Mouse (Mus musculus): ENCODE results near the gene Gtpbp3. TPM values are rescaled to one million over a fixed set of nuclear protein-coding genes. Genes with fewer than 3 reads are reported as not detected.
A peak's percentile ranks its signal among the peaks of the same experiment; 100 is the strongest.

Gene Gtpbp3
- polyA plus RNA-seq (2012; rRNA removed) = 6.1 and 6.3 TPM in 2 replicates

GRCm38 (mm10) chr8:71487691-71488445 lies at the start of gene Gtpbp3:
TSS of gene Gtpbp3 (plus strand) at chr8:71488103.
- peak within 1 kb of the TSS; percentile 77 for H3K27ac ChIP-seq (ENCODE audit: control insufficient read depth, insufficient read depth, low read depth, low read length)
- peak within 1 kb of the TSS; percentile 88 for H3K4me3 ChIP-seq (ENCODE audit: control insufficient read depth, low read depth, low read length)
- H3K27me3 ChIP-seq (ENCODE audit: control insufficient read depth, insufficient read depth, low read length) = no peaks in the 10 kb centered on the region
- peaks cover 30% of the 10 kb centered on the region for H3K4me1 ChIP-seq (ENCODE audit: control insufficient read depth, insufficient read depth, low read length)
- H3K36me3 ChIP-seq (ENCODE audit: control insufficient read depth, insufficient read depth, low read length) = peaks cover 3% of the 10 kb centered on the region
- TF ChIP-seq POLR2A (IDR thresholded peaks at IDR 0.05; ENCODE audit: control insufficient read depth, low read depth, low read length) (no peak), CTCF (IDR thresholded peaks at IDR 0.05; ENCODE audit: control insufficient read depth, insufficient read depth, insufficient replicate concordance, low read depth, low read length) (no peak)

GRCm38 (mm10) chr8:71441404-71441803 lies 46.5 kb upstream of the Gtpbp3 start:
- Histone ChIP-seq H3K27ac (ENCODE audit: control insufficient read depth, insufficient read depth, low read depth, low read length) (no peak overlapping the region), H3K4me3 (ENCODE audit: control insufficient read depth, low read depth, low read length) (no peak overlapping the region), H3K4me1 (ENCODE audit: control insufficient read depth, insufficient read depth, low read length) (peaks cover 6% of the 10 kb centered on the region), H3K27me3 (ENCODE audit: control insufficient read depth, insufficient read depth, low read length) (no peaks in the 10 kb centered on the region), H3K36me3 (ENCODE audit: control insufficient read depth, insufficient read depth, low read length) (no peaks in the 10 kb centered on the region)
- TF ChIP-seq POLR2A (IDR thresholded peaks at IDR 0.05; ENCODE audit: control insufficient read depth, low read depth, low read length) = no peak

GRCm38 (mm10) chr8:71445096-71445495 lies 42.8 kb upstream of the Gtpbp3 start:
- TF ChIP-seq POLR2A (IDR thresholded peaks at IDR 0.05; ENCODE audit: control insufficient read depth, low read depth, low read length) = no peak
- no peak for TF ChIP-seq CTCF (IDR thresholded peaks at IDR 0.05; ENCODE audit: control insufficient read depth, insufficient read depth, insufficient replicate concordance, low read depth, low read length)
- H3K4me1 ChIP-seq (ENCODE audit: control insufficient read depth, insufficient read depth, low read length) = peaks cover 6% of the 10 kb centered on the region
- no peaks in the 10 kb centered on the region for H3K36me3 ChIP-seq (ENCODE audit: control insufficient read depth, insufficient read depth, low read length)
- no peaks in the 10 kb centered on the region for H3K27me3 ChIP-seq (ENCODE audit: control insufficient read depth, insufficient read depth, low read length)
- H3K27ac ChIP-seq (ENCODE audit: control insufficient read depth, insufficient read depth, low read depth, low read length) = no peak overlapping the region
- H3K4me3 ChIP-seq (ENCODE audit: control insufficient read depth, low read depth, low read length) = no peak overlapping the region

- H3K4me3 ChIP-seq (ENCODE audit: control insufficient read depth, low read depth, low read length) = no peak overlapping the region
- no peak for TF ChIP-seq CTCF (IDR thresholded peaks at IDR 0.05; ENCODE audit: control insufficient read depth, insufficient read depth, insufficient replicate concordance, low read depth, low read length)
- TF ChIP-seq POLR2A (IDR thresholded peaks at IDR 0.05; ENCODE audit: control insufficient read depth, low read depth, low read length) = no peak
- H3K27me3 ChIP-seq (ENCODE audit: control insufficient read depth, insufficient read depth, low read length) = no peaks in the 10 kb centered on the region
- no peak overlapping the region for H3K27ac ChIP-seq (ENCODE audit: control insufficient read depth, insufficient read depth, low read depth, low read length)
- no peaks in the 10 kb centered on the region for H3K4me1 ChIP-seq (ENCODE audit: control insufficient read depth, insufficient read depth, low read length)
- H3K36me3 ChIP-seq (ENCODE audit: control insufficient read depth, insufficient read depth, low read length) = no peaks in the 10 kb centered on the region
Observed at GRCm38 (mm10) chr8:71451337-71451736, 36.6 kb upstream of the Gtpbp3 start.

- no peaks in the 10 kb centered on the region for H3K27me3 ChIP-seq (ENCODE audit: control insufficient read depth, insufficient read depth, low read length)
- no peaks in the 10 kb centered on the region; the same call in 1 of the 2 replicates for H3K4me1 ChIP-seq (ENCODE audit: control insufficient read depth, insufficient read depth, low read length)
- no peak overlapping the region for H3K27ac ChIP-seq (ENCODE audit: control insufficient read depth, insufficient read depth, low read depth, low read length)
- no peaks in the 10 kb centered on the region for H3K36me3 ChIP-seq (ENCODE audit: control insufficient read depth, insufficient read depth, low read length)
- TF ChIP-seq POLR2A (IDR thresholded peaks at IDR 0.05; ENCODE audit: control insufficient read depth, low read depth, low read length) (no peak), CTCF (IDR thresholded peaks at IDR 0.05; ENCODE audit: control insufficient read depth, insufficient read depth, insufficient replicate concordance, low read depth, low read length) (no peak)
- H3K4me3 ChIP-seq (ENCODE audit: control insufficient read depth, low read depth, low read length) = no peak overlapping the region
Observed at GRCm38 (mm10) chr8:71451777-71452176, 36.1 kb upstream of the Gtpbp3 start.

GRCm38 (mm10) chr8:71452669-71453068 lies 35.2 kb upstream of the Gtpbp3 start:
- Histone ChIP-seq H3K27ac (ENCODE audit: control insufficient read depth, insufficient read depth, low read depth, low read length) (no peak overlapping the region), H3K4me1 (ENCODE audit: control insufficient read depth, insufficient read depth, low read length) (peaks cover 2% of the 10 kb centered on the region), H3K36me3 (ENCODE audit: control insufficient read depth, insufficient read depth, low read length) (no peaks in the 10 kb centered on the region), H3K4me3 (ENCODE audit: control insufficient read depth, low read depth, low read length) (no peak overlapping the region), H3K27me3 (ENCODE audit: control insufficient read depth, insufficient read depth, low read length) (no peaks in the 10 kb centered on the region)
- no peak for TF ChIP-seq CTCF (IDR thresholded peaks at IDR 0.05; ENCODE audit: control insufficient read depth, insufficient read depth, insufficient replicate concordance, low read depth, low read length)
- TF ChIP-seq POLR2A (IDR thresholded peaks at IDR 0.05; ENCODE audit: control insufficient read depth, low read depth, low read length) = no peak

- no peak overlapping the region for H3K27ac ChIP-seq (ENCODE audit: control insufficient read depth, insufficient read depth, low read depth, low read length)
- H3K27me3 ChIP-seq (ENCODE audit: control insufficient read depth, insufficient read depth, low read length) = no peaks in the 10 kb centered on the region
- no peak overlapping the region for H3K4me3 ChIP-seq (ENCODE audit: control insufficient read depth, low read depth, low read length)
- H3K4me1 ChIP-seq (ENCODE audit: control insufficient read depth, insufficient read depth, low read length) = peaks cover 6% of the 10 kb centered on the region
- TF ChIP-seq POLR2A (IDR thresholded peaks at IDR 0.05; ENCODE audit: control insufficient read depth, low read depth, low read length) = no peak
- no peak for TF ChIP-seq CTCF (IDR thresholded peaks at IDR 0.05; ENCODE audit: control insufficient read depth, insufficient read depth, insufficient replicate concordance, low read depth, low read length)
- H3K36me3 ChIP-seq (ENCODE audit: control insufficient read depth, insufficient read depth, low read length) = no peaks in the 10 kb centered on the region
Observed at GRCm38 (mm10) chr8:71454668-71455067, 33.2 kb upstream of the Gtpbp3 start.

Data from testis, adult 2 months (tissue).